Mouse (Mus musculus): ENCODE measurements around the gene Oxsm. TPM values are rescaled to one million over a fixed set of nuclear protein-coding genes. Genes with fewer than 3 reads are reported as not detected.

Oxsm gene
- total RNA-seq (2021) = 10 to 100 TPM in 1 of 2 experiments, 1 to 10 TPM in 1; 9.3 to 10.1 TPM
- long read RNA-seq, experiment 1, partial matches to known transcripts = 1 of 4 reads
- long read RNA-seq, experiment 1, other reads (novel, unspliced or antisense) = 3 of 4 reads
- long read RNA-seq, experiment 2, partial matches to known transcripts = 0 of 11 reads
- long read RNA-seq, experiment 2, other reads (novel, unspliced or antisense) = 11 of 11 reads

DNA sequence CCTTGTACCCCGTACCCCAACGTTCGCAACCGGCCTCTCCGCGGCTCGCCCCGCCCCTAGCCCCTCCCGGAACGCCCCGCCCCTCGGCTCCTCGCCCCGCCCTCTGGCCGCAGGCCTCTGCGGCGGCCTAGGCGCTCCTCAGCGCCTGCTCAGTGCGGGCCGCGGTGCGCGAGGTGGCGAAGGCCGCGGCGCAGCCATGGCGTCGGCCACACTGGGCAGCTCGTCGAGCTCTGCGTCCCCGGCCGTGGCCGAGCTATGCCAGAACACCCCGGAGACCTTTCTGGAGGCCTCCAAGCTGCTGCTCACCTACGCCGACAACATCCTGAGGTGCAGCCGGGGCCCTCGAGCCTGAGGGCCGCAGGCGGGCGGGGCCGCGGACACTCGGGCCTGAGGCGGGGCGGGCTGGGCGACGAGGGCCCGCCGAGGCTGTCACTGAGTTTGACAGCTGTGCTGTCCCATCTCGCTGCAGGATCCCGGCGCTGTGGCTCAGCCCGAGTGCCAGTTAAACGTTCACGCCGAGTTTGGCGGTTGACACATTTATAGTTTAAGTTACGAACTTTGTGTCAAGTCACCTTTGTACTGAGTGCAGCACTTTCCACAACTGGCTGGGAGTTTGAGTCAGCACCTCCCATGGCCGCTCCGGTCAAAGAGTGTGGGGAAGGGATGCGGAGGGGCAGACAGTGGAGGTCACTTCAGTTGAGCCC lies at the start of gene Oxsm, which contains the start of gene Ngly1:
TSS of gene Oxsm (minus strand) at position 638 of the 704 bp plus-strand sequence.
TSS of gene Ngly1 (plus strand) at position 110 of the 704 bp plus-strand sequence.
- Histone ChIP-seq H3K4me3 (peak within 1 kb of the TSS; percentile 92), H3K27ac (peak within 1 kb of the TSS; percentile 99)
- DNase-seq (ENCODE audit: low spot score in 2 of 2) = peak; percentile 68 to 83
- TF ChIP-seq CTCF (conservative IDR thresholded peaks at IDR 0.05) = no peak

DNA sequence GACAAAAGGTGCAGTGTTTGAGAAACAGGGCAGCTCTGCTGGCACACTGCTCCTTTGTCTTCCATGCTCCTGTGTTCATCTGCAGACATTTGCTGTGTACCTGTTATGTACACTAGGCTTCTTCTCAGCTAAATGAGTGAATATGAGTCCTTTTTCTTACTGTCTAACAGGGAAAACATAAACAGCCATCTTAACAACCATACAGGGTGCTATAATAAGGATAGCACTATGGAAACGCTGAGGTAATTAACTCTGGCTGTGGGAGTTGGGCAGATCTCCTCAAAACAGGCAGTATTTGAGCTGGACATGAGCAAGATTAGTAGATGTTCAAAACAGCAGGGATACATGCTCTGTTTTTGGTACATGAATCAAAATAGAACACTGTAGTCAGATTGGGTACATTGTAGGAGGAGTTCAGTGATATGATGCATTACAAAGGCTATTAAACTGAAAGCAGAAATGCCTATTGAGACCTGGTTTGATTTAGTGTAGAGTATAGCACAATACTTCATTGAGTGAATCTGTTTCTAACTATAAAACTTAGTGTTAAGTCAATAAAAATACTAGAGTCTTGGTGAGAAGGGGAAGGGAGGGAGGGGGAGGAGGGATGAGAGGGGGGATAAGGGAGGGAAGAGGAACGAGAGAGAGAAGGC lies 47.3 kb upstream of the Oxsm start:
- TF ChIP-seq CTCF (conservative IDR thresholded peaks at IDR 0.05) = no peak
- no peak for DNase-seq (ENCODE audit: low spot score in 2 of 2)
- no peak overlapping the region for H3K4me3 ChIP-seq
- H3K27ac ChIP-seq = peak overlapping the region; percentile 77

DNA sequence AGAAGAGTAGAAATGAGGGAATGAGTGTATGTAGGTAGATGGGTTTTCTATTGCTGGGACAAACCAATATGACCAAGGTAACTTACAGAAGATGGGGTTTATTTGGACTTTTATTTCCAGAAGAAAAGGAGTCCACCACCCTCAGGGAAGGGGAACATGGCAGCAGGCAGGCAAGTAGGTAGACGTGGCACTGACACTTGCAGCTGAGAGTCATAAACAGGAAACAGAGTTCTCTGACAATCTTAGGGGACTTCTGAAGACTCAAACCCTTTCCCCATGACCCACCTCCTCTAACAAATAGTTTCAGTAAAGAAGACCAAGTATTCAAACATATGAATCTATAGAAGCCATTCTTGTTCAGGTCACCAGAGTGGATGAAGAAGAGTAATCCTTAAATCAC lies 44.3 kb upstream of the Oxsm start:
- TF ChIP-seq CTCF (conservative IDR thresholded peaks at IDR 0.05) = no peak
- no peak overlapping the region for H3K27ac ChIP-seq

DNA sequence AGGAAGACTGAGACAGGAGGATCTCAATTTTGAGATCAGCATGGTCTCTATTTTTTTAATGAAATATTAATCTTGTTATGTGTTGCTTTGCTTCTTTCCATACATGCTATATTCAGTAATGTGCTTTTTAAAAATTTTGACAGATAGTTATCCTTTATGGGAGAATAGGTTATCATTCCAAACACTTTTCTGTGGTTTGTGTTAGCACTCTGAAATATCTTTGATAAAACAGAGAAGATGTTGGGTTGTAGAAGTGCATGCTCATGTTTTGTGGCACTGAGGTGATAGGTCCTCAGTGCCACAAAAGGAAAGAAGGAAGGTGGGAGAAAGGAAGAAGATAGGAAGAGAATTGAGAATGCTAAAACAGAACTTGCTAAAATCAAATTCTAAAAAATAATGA lies 43.4 kb upstream of the Oxsm start:
- H3K27ac ChIP-seq = peak overlapping the region; percentile 12; the same call in 1 of the 2 replicates
- TF ChIP-seq CTCF (conservative IDR thresholded peaks at IDR 0.05) = no peak

More for the DNA sequence above, 44.3 kb upstream of the Oxsm start:
- no peak overlapping the region for H3K4me3 ChIP-seq
- no peak for DNase-seq (ENCODE audit: low spot score in 2 of 2)

DNA sequence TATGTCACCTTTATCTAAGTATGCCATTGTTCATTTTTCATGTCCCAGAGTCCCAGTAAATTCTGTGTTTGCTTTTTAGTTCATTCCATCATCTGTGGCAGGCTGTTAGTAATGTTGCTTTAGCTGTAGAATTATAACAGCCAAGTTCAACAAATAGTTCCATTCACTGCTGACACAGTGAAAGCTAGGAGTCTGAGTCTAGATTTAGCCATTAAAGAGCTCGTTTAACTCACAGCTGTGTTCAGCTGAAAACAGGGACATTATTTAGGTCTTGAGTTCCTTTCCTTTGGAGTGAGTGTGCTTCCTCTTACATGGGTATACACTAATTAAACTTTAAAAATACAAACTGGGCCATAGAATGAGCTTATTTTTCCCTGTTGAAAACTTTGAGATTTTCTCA lies 42.8 kb upstream of the Oxsm start:
- DNase-seq (ENCODE audit: low spot score in 2 of 2) = no peak
- no peak for TF ChIP-seq CTCF (conservative IDR thresholded peaks at IDR 0.05)
- peak overlapping the region; percentile 34; the same call in 1 of the 2 replicates for H3K27ac ChIP-seq
- H3K4me3 ChIP-seq = no peak overlapping the region

More for the DNA sequence above, 43.4 kb upstream of the Oxsm start:
- H3K4me3 ChIP-seq = no peak overlapping the region
- DNase-seq (ENCODE audit: low spot score in 2 of 2) = no peak

DNA sequence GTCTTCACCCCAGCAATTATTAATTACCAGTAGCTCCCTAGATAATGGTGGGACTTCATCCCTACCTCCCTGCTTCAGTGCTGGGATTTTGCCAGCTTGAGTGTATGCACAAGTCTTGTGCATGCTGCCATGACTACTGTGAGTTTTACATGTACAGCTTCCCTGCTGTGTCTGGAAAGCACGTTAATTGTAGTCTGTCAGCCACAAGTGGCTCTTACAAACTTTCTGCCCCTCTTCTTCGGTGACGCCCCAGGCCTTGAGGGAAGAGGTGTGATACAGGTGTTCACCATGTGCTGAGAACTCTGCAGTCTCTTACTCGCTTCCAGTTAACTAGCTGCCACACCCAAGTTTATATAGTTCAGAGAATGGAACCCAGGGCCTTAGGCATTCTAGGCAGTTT lies 34.4 kb upstream of the Oxsm start:
- DNase-seq (ENCODE audit: low spot score in 2 of 2) = no peak
- H3K27ac ChIP-seq = no peak overlapping the region
- no peak for TF ChIP-seq CTCF (conservative IDR thresholded peaks at IDR 0.05)
- no peak overlapping the region for H3K4me3 ChIP-seq

DNA sequence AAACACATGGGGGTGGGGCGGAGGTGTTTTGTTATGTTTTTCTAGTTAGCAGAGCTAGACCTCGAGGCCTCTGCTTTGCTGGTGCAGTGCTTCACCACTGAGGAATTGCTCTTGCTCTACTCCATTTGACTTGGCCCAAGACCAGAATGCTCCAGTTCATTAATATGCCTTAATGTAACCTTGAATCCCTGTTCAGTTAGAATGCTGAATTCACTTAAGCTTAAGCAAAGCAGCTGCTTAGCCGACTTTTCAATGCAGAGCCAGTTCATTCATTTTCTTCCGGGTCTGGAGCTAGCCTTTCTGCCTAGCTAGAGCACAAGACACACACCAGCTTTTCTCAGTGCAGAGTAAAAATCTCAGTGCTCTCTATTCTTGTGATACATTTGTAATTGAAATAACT lies 29.6 kb upstream of the Oxsm start:
- no peak for DNase-seq (ENCODE audit: low spot score in 2 of 2)
- Histone ChIP-seq H3K4me3 (no peak overlapping the region), H3K27ac (no peak overlapping the region)
- no peak for TF ChIP-seq CTCF (conservative IDR thresholded peaks at IDR 0.05)

DNA sequence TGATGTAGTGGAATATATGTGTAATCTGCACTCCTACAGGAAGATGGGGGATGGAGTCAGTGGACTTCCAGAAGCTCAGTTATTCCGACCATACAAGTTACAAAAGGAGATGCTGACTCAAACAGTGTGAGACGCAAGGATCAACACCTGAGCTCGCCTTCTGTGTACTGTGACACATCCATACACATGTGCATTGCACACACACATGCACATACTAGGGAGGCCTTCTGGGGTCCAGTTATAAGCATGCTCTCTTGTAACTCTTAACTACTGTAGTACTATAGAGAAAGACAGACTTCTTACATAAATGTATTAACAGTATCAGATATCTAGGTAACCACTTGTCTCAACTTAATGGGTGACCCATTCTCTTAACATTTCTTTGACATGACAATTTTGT lies 24.1 kb upstream of the Oxsm start:
- H3K4me3 ChIP-seq = no peak overlapping the region
- no peak for TF ChIP-seq CTCF (conservative IDR thresholded peaks at IDR 0.05)
- DNase-seq (ENCODE audit: low spot score in 2 of 2) = no peak

DNA sequence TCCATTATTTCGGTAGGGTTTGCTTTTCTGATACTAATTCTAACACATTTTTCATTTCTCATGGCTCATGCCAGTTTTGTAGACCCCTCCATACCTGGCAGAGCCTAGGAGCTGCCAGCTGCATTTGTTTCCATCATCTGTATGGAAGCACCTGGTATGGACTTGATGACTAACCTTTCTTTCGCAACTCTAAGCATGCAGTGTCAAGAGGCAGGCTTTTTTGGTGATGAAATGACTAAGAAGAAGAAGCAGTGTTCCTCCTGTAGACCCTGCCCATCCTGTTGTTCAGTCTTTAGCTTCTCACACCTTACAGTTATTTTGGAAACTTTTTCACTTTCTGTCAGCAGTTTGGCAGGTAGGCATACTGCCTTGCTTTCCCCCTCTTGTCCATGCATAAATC lies 20.2 kb upstream of the Oxsm start:
- TF ChIP-seq CTCF (conservative IDR thresholded peaks at IDR 0.05) = no peak
- DNase-seq (ENCODE audit: low spot score in 2 of 2) = no peak
- Histone ChIP-seq H3K4me3 (no peak overlapping the region), H3K27ac (no peak overlapping the region)

More for the DNA sequence above, 24.1 kb upstream of the Oxsm start:
- H3K27ac ChIP-seq = no peak overlapping the region

DNA sequence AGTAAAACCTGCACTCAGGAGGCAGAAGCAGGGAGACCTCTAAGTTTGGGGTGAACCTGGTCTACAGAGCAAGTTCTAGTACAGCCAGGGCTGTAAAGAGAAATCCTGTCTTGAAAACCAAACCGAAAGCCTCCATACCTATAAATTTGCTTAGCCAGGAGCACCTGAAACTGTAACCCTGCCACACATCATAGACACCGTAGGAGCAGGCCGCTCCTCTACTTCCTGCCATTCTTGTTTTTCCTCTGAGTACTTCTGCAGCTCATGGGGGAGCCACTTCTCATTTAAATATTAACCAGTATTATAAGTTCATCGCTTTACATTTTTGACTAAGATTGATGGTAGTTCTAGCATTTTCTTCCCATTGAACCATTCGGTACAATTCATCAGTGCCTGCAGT lies 17.4 kb upstream of the Oxsm start:
- TF ChIP-seq CTCF (conservative IDR thresholded peaks at IDR 0.05) = no peak
- no peak overlapping the region for H3K4me3 ChIP-seq
- DNase-seq (ENCODE audit: low spot score in 2 of 2) = no peak
- H3K27ac ChIP-seq = no peak overlapping the region

DNA sequence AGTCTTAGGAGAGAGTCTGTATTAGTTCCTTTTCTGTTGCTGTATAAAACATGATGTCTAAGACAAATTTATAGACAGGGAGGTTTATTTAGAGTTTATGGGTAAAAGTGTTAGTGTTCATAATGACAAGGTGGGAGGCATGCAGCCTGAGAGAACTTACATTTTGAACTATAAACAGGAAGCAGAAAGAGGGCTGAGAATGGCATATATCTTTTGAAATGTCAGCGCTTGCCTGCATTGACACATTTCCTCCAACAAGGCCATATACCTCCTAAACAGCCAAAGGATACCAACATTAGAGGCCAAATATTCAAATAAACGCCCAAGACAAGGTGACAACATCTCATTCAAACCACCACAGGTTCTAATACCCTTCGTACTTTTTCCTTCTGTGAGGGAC lies 12.3 kb upstream of the Oxsm start:
- DNase-seq (ENCODE audit: low spot score in 2 of 2) = no peak

DNA sequence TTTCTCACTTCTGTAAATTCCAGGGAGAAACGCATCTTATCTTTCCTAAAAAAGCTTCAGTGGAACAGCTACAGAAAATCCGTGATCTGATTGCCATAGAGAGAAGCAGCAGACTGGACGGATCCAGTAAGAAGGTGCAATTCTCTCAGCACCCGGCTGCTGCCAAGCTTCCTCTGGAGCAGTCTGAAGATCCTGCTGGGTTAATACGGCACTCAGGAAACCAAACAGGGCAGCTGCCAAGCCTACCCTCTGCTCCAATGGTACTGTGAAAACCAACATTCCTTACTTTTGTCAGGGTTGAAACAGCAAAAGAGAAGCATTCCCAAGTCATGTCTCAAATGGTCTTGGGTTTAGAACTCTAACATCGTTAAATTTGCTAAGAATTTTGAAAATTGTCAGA lies 10.9 kb upstream of the Oxsm start:
- TF ChIP-seq CTCF (conservative IDR thresholded peaks at IDR 0.05) = no peak
- DNase-seq (ENCODE audit: low spot score in 2 of 2) = no peak
- H3K27ac ChIP-seq = no peak overlapping the region
- H3K4me3 ChIP-seq = no peak overlapping the region

More for the DNA sequence above, 12.3 kb upstream of the Oxsm start:
- H3K27ac ChIP-seq = no peak overlapping the region
- H3K4me3 ChIP-seq = no peak overlapping the region
- TF ChIP-seq CTCF (conservative IDR thresholded peaks at IDR 0.05) = no peak

DNA sequence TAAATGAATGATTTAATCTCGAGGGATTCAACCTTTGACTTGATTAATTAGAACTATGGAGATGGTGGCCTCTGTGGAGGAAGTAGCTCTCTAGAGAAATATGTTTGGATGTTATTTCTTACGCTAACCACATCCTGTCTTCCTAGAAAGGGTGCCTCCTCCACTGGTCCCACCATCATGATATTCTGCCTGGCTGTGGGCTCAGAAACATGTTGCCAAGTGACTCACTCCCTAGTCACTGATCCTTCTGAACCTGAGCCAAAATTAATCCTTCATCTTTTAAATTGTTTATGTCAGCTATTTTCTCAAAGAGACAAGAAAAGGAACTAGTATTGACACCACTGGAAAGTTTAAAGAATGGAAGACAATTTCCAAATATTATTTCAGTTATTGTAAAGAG lies 6.6 kb upstream of the Oxsm start:
- no peak for TF ChIP-seq CTCF (conservative IDR thresholded peaks at IDR 0.05)
- no peak overlapping the region for H3K4me3 ChIP-seq
- DNase-seq (ENCODE audit: low spot score in 2 of 2) = no peak

More for the DNA sequence above, 6.6 kb upstream of the Oxsm start:
- H3K27ac ChIP-seq = no peak overlapping the region
